Mouse (Mus musculus) thymus, adult 2 months (tissue): ENCODE data around the gene Atf6.

Experiments
- CTCF ChIP-seq: fragments of 200-500 bp; IDR thresholded peaks from 2 replicates; pipeline ENCODE4 v1.5.1; 2012; ENCODE audit warnings: mild to moderate bottlenecking, control low read depth, low read length, moderate library complexity, borderline replicate concordance; ENCODE audit not compliant: control insufficient read depth, poor library complexity, insufficient read depth; ENCODE audit errors: extremely low read depth
- POLR2A ChIP-seq: fragments of 200-500 bp; IDR thresholded peaks from 2 replicates; pipeline ENCODE4 v1.6.1; 2012; ENCODE audit warnings: mild to moderate bottlenecking, low read length, control low read depth, moderate library complexity; ENCODE audit not compliant: control insufficient read depth, poor library complexity, insufficient read depth; ENCODE audit errors: extremely low read depth

DNA sequence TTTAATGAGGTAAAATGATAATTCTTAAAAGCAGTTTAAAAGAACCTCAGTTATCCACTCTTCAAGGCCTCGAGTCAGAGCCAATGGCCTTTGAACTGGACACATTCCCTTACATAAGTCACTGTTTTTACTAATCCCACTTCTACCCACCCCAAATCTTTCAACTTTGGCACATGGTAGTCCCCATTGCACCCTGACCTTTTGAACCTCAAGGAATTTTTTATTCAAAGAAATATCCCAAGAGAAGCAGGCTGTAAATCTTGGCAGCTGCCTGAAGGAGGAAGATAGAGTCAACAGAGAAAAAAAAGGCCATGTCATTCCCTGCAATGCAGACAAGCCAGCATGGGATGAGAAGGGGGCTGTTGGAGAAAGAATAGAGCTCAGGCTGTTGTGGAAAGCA is 93.1 kb downstream of the Atf6 start:
- TF ChIP-seq POLR2A (no peak), CTCF (no peak)
